Mouse (Mus musculus) liver, postnatal 0 days (tissue): Measurements from ENCODE around the gene Gm28635. TPM values are rescaled to one million over a fixed set of nuclear protein-coding genes. Genes with fewer than 3 reads are reported as not detected.

Source experiments
- ATAC-seq: fragments of 200-750 bp; cut with Nextera tagmentation; 2 replicates; pipeline ENCODE4 v1.8.0; 2017; ENCODE audit warnings: mild to moderate bottlenecking, moderate library complexity
- DNase-seq: peaks from one replicate; pipeline ENCODE4 v3.0.0-alpha.2; 2016
- H3K27ac ChIP-seq: fragments of 300-500 bp; sonication (generic); 2 replicates; pipeline ENCODE4 v1.5.1; 2014; ENCODE audit warnings: antibody characterized with exemption, moderate library complexity, mild to moderate bottlenecking, low read depth
- H3K27me3 ChIP-seq: fragments of 300-500 bp; sonication (generic); 2 replicates; pipeline ENCODE4 v1.6.1; 2014; ENCODE audit warnings: low read length, control low read depth, mixed read lengths; ENCODE audit not compliant: insufficient read depth
- H3K36me3 ChIP-seq: fragments of 300-500 bp; sonication (generic); replicated peaks from 2 replicates; pipeline ENCODE4 v1.6.1; 2014; ENCODE audit warnings: mild to moderate bottlenecking, control low read depth, low read length, moderate library complexity, mixed read lengths; ENCODE audit not compliant: insufficient read depth
- H3K4me1 ChIP-seq: fragments of 300-500 bp; sonication (generic); 2 replicates; pipeline ENCODE4 v1.6.1; 2014; ENCODE audit warnings: antibody characterized with exemption, mild to moderate bottlenecking, control low read depth; ENCODE audit not compliant: insufficient read depth
- H3K4me2 ChIP-seq: fragments of 300-500 bp; sonication (generic); 2 replicates; pipeline ENCODE4 v1.6.1; 2014; ENCODE audit warnings: low read depth, mild to moderate bottlenecking, low read length, moderate library complexity, mixed read lengths
- H3K4me3 ChIP-seq: fragments of 300-500 bp; sonication (generic); 2 replicates; pipeline ENCODE4 v1.5.1; 2014; ENCODE audit warnings: low read depth, low read length
- H3K9ac ChIP-seq: fragments of 300-500 bp; sonication (generic); replicated peaks from 2 replicates; pipeline ENCODE4 v1.6.1; 2014; ENCODE audit warnings: mild to moderate bottlenecking, moderate library complexity
- H3K9me3 ChIP-seq: fragments of 300-500 bp; sonication (generic); 2 replicates; pipeline ENCODE4 v1.6.1; 2016; ENCODE audit warnings: mild to moderate bottlenecking, control low read depth, low read length, mixed read lengths
- CTCF ChIP-seq: sonication (generic); IDR thresholded peaks from 2 replicates; pipeline ENCODE4 v1.5.1; 2016; ENCODE audit warnings: antibody characterized with exemption, low read depth
- EP300 ChIP-seq: IDR thresholded peaks from 2 replicates; pipeline ENCODE4 v1.6.1; 2016; ENCODE audit warnings: antibody characterized with exemption, low read depth, mild to moderate bottlenecking
- WGBS: fragments of 180-500 bp; shearing (Covaris S2); extraction: QIAGEN DNeasy Blood & Tissue Kit; methylation state at CpG from one replicate; pipeline ENCODE4 v1.1.7; 2014; ENCODE audit not compliant: insufficient replicate concordance; 5-methylcytosine and 5-hydroxymethylcytosine counted together
- polyA plus RNA-seq: library from polyadenylated mRNA; unstranded; fragments of >200 nt; fragmentation: Nextera tagmentation; extraction: Ambion mirVana; gene quantifications from 2 replicates; pipeline ENCODE4 v1.2.1, GENCODE M21; 2015

The Gm28635 gene
- polyA plus RNA-seq: not detected in 2 replicates

DNA sequence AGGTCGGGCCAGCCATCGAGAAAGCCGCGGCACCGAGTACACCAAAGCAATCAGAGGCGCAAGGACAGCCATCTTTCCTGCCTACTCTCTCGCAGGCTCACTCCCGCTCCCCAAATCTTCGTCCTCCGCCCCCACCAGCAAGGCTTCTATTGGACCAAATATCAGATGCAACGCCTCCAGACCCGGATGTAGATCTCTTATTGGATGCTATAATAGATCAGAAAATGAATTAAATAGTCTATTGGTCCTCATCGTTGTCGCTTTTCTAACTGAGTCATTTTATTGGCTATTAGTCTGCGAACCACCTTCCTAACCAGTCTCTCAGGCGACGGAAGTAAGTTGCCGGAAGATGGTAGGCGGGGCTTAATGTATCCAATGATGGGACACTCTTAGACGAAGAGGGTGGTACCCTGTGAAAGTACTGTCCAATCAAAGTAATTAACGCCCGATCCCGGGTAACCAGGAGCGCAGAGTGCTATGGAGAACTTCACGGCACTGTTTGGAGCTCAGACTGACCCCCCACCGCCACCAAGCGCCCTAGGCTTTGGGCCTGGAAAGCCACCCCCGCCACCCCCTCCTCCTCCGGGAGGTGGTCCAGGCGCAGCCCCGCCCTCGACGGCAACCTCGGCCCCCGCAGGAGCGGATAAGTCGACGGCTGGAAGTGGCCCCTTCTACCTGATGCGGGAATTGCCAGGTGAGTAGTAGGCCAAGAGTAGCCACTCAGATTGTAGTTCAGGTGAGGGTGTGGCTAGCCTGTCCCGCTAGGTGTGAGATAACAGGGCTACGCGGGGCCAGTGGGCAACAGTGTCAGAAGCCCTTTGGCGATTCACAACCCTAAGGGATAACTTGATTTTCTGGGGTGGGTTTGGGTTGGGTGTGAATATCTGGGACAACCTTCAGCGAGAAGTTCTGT is at the start of gene Gm28635, which contains the start of gene Med19:
Gm28635 (minus strand) TSS at position 74 of the 913 bp plus-strand sequence.
Med19 (plus strand) TSS at position 435 of the 913 bp plus-strand sequence.
- Histone ChIP-seq H3K9ac (peak within 1 kb of the TSS; percentile 87), H3K27me3 (no peaks in the 10 kb centered on the region), H3K9me3 (no peaks in the 10 kb centered on the region), H3K27ac (peak within 1 kb of the TSS; percentile 83), H3K4me3 (peak within 1 kb of the TSS; percentile 88), H3K4me1 (peaks cover 19% of the 10 kb centered on the region), H3K4me2 (peak within 1 kb of the TSS; percentile 75), H3K36me3 (peaks cover 25% of the 10 kb centered on the region)
- TF ChIP-seq CTCF: no peak
- peak; percentile 85 for TF ChIP-seq EP300
- DNase-seq (peak; percentile 92), ATAC-seq (peak; percentile 99)
- WGBS: under 1% methylated on average over 42 of the region's 44 CpGs

DNA sequence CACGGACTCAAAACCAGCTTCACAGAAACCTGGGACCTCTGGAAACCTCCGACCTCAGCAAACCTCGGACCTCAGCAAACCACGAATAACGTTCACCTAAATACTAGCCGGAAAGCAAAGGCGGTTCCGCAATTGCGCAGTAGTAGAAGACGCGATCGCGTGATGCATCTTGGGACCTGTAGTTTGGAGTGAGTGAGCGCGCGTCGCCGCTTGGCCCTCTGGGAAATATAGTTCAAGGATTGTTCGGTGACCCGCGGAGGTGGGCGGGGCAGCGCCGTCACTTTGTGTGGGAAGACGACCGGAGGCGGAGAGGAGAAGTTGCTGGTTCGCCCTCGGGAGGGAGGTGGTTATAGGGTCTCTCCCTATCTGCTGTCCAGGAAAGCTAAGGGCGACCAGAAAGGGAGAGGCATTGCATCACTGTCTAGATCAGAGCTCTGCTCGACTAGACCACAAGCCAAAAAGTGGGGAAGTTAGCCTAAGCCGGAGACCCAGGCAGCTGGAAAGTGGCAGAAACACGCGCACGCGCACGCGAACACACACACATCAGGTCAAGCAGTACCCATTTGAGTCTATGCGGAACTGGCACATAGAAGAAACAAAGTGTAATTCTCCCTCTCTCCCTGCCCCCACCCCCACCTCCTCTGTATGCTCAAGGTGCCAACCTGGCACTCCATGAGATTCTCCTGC is 49.5 kb upstream of the Gm28635 start, which contains the start of gene Clp1:
Clp1 (minus strand) TSS at position 179 of the 687 bp plus-strand sequence.
- ATAC-seq (peak; percentile 97), DNase-seq (peak; percentile 98)
- H3K9me3 ChIP-seq: no peaks in the 10 kb centered on the region
- peak within 1 kb of the TSS; percentile 84 for H3K27ac ChIP-seq
- peak within 1 kb of the TSS; percentile 70 for H3K9ac ChIP-seq
- 0 out of 2 replicates have a peak, but pooled peaks have one; percentile 8 for TF ChIP-seq CTCF
- peak; percentile 47; the same call in 1 of the 2 replicates for TF ChIP-seq EP300
- peak within 1 kb of the TSS; percentile 80 for H3K4me2 ChIP-seq
- peak within 1 kb of the TSS; percentile 62 for H3K4me3 ChIP-seq
- under 1% methylated on average over 39 of the region's 39 CpGs for WGBS
- H3K36me3 ChIP-seq: peaks cover 30% of the 10 kb centered on the region
- no peaks in the 10 kb centered on the region for H3K27me3 ChIP-seq
- peaks cover 42% of the 10 kb centered on the region for H3K4me1 ChIP-seq

DNA sequence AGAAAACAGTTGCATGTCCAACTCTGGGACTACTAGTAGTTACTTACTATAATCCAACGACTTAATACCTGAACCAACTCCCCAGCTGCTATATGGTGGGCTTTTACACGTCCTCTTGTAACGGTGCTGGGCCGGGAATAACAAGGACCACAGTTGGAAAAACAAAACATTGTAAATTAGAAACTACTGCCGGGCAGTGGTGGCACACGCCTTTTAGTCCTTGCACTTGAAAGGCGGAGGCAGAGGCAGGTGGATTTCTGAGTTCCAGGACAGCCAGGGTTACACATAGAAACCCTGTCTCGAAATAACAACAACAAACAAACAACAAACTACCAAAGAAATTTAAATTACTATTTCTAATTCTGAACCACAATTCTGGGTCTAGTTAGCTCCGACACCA is 48.9 kb upstream of the Gm28635 start:
- H3K9me3 ChIP-seq: no peaks in the 10 kb centered on the region
- WGBS: 2% methylated on average over 9 of the region's 9 CpGs

DNA sequence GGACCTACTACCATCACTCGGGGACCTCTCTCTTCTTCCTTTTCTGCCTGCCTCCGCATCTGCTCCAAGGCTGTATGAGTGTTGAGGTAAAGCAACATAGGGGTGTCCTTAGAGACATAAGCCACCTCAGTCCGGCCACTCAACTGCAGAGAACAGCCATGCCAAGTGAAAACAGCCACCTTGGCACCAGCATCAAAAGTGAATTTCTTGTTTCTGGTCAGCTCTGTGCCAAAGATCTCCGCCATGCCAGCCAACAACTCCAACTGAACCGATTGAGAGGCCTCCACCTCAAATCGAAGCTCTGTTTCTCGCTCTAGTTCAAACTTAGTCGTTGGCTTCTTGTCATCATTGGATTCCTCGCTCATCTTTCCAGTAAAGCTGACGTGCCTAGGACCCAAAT is 47.9 kb upstream of the Gm28635 start:
- H3K27me3 ChIP-seq: no peaks in the 10 kb centered on the region
- peak overlapping the region; percentile 80 for H3K4me2 ChIP-seq
- WGBS: 90% methylated on average over 10 of the region's 10 CpGs
- H3K36me3 ChIP-seq: peaks cover 39% of the 10 kb centered on the region
- DNase-seq: no peak
- H3K4me1 ChIP-seq: peaks cover 31% of the 10 kb centered on the region
- ATAC-seq: no peak
- TF ChIP-seq EP300: no peak
- TF ChIP-seq CTCF: no peak
- H3K9me3 ChIP-seq: no peaks in the 10 kb centered on the region
- peak overlapping the region; percentile 62 for H3K4me3 ChIP-seq
- no peak overlapping the region for H3K27ac ChIP-seq
- peak overlapping the region; percentile 70 for H3K9ac ChIP-seq

More for the DNA sequence above, 48.9 kb upstream of the Gm28635 start:
- H3K4me2 ChIP-seq: peak overlapping the region; percentile 80
- peaks cover 34% of the 10 kb centered on the region for H3K36me3 ChIP-seq
- no peaks in the 10 kb centered on the region for H3K27me3 ChIP-seq
- peak overlapping the region; percentile 62 for H3K4me3 ChIP-seq
- peaks cover 36% of the 10 kb centered on the region for H3K4me1 ChIP-seq
- ATAC-seq: peak; percentile 20
- H3K27ac ChIP-seq: peak overlapping the region; percentile 84
- no peak for TF ChIP-seq CTCF
- DNase-seq: no peak
- H3K9ac ChIP-seq: peak overlapping the region; percentile 70

DNA sequence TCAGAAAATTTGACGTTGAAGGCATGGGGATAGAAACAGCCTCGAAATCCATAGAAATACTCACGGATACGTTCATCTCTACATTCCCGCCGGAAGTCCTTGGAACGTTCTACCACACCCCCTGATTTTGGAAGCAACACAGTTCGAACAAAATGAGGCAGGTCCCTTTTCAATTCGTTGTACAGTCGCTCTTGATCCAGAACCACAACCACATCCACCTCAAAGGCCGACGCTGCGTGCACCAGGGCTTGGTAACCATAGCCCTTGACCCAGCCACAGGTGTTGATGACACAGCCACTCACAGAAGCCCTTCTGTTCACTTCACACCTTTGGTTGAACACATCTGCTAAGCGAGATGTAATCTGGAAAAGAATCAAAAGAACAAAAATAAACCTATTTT is 46.0 kb upstream of the Gm28635 start:
- Histone ChIP-seq H3K4me1 (peaks cover 25% of the 10 kb centered on the region), H3K9ac (no peak overlapping the region), H3K9me3 (no peaks in the 10 kb centered on the region), H3K4me3 (no peak overlapping the region), H3K36me3 (peaks cover 39% of the 10 kb centered on the region), H3K27me3 (no peaks in the 10 kb centered on the region), H3K4me2 (no peak overlapping the region), H3K27ac (no peak overlapping the region)
- ATAC-seq (no peak), DNase-seq (no peak)
- TF ChIP-seq EP300: no peak
- TF ChIP-seq CTCF: no peak
- WGBS: 93% methylated on average over 14 of the region's 14 CpGs

- Histone ChIP-seq H3K36me3 (peaks cover 39% of the 10 kb centered on the region), H3K27me3 (no peaks in the 10 kb centered on the region), H3K4me1 (peaks cover 29% of the 10 kb centered on the region), H3K27ac (no peak overlapping the region), H3K9ac (no peak overlapping the region), H3K4me3 (no peak overlapping the region), H3K9me3 (no peaks in the 10 kb centered on the region), H3K4me2 (no peak overlapping the region)
- TF ChIP-seq EP300: no peak
- TF ChIP-seq CTCF: no peak
- 52% methylated on average over 3 of the region's 3 CpGs for WGBS
- ATAC-seq (no peak), DNase-seq (no peak)
Measured at GRCm38 (mm10) chr2:84721182-84721581, 43.3 kb upstream of the Gm28635 start.
